Mouse (Mus musculus): Measurements from ENCODE around the gene Phgr1.

The Phgr1 gene

DNA sequence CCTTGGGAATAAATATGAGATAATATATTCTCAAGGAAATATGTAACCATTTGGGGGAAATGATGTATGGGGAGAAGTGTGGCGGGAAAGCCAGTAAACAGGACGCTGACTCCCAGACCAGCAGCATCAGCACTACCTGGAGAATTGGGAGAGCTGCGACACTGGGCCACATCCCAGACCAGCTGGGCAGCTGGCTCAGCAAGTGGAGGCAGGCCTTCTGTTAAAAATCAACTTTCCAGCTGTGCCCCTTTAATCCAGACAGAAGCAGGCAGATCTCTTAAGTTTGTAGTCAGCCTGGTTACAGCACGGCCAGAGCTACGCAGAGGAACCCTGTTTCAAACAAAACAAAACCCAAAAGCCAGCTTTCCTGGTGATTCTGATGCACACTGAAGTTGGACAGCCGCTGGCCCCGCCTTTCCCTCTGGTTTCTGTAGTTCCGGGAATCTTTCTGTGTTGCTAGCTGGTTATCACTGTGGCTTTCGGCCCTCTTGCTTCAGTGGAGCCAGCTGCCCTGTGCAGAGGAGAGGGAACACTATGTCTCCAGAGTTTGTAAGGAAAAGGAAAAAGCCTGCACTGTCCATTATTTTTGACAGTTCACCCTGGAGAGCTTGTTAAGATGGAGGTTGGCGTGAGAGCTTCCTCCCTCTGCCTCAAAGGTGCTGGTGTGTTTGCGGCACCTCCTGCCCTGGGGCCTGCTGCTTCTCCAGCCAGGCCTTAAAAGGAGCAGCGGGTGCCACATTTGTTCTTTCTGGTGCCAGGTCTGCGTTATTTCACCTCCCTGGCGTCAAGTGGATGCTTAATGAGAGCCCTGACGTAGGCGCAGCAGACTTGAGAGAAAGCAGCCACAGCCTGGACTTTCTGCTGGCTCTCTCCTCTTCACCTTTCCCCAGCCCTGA is 20.4 kb upstream of the Phgr1 start:
- no peak for DNase-seq

DNA sequence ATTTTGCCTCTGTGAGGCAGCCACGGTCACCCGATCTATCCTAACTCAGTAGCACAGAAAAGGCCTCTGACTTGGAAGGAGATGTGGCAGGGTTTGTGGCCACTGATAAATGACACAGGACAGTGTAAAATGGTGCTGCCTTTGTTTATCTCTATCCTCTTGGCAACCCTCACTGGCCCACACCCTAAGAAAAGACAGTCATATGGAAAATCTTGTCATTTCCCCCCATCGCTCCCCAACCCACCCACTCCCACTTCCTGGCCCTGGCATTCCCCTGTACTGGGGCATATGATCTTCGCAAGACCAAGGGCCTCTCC is 19.8 kb upstream of the Phgr1 start:
- no peak for DNase-seq

DNA sequence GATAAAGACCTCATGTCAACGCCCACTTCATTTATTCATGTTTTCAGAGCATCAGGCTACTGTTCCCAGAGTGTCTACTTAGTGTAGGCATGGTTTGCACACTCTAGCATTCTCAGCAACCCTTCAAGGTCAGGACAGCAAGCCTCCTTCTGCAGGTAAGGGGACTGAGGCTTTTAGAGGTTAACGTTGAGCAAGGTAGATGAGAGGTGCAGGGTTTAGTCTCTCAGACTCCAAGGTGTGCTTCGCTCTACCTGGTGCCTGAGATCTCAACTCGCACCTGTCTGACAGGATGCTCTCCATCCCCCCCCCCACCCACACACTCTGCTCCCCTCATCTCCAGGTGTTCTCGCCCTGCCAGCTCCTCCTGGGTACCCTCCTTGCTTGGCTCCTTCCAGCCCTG is 18.4 kb upstream of the Phgr1 start:
- no peak for DNase-seq

DNA sequence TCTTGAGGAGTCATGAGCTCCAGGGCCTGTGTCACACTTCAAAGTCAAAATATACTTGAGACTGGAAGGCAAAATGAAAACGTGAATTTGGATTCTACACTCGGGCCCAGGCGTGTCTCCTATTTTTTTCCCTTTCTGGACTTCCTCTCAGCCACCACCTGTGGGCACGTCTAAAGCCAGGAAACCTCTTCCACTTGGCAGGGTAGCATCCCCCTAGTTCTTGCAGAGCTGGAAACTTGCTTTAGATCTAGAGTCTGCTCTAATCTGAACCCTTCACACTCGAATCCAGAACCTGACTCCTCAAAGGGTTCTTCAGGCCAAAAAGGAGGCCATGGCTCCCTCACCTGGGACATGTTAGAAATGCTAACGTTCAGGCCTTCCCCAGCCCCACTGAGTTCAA is 17.2 kb upstream of the Phgr1 start:
- no peak for DNase-seq

DNA sequence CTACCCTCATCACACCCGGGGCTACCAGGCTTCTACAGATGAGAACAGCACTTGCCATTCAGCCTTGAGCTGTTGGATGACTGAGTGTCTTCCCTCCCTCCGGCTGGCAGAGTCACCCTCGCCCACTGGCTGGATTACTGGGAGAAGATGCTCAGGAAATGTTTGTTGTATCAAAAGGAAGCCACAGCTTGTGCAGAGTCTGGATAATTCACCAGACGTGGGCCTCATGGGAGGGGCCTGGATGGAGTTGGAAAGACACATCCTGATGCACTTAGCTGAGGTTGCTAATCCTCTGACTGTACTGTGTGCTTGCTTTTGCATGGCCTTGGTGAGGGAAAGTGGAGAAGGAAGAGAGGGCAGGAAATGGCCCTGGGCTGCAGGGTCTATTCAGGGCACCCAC is 16.5 kb upstream of the Phgr1 start:
- peak; percentile 11 for DNase-seq

DNA sequence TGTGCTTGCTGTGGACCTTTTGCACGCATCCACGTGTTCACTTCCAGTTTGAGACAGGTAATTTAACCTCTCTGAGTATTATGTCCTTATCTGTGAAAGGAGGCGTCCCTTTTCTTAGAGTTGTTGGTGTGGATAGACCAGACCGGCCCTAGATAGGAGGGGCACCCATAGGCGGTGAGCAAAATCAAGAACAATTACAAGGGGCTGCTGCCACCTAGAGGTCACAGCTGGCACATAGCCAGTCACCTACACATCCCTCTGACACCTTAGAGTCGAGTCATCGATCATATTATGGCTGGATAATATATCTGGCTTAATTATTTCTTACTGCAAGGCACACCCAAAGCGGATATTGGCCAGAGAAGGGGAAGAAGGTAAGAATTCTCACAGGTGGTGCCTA is 12.7 kb upstream of the Phgr1 start:
- DNase-seq: peak; percentile 68

DNA sequence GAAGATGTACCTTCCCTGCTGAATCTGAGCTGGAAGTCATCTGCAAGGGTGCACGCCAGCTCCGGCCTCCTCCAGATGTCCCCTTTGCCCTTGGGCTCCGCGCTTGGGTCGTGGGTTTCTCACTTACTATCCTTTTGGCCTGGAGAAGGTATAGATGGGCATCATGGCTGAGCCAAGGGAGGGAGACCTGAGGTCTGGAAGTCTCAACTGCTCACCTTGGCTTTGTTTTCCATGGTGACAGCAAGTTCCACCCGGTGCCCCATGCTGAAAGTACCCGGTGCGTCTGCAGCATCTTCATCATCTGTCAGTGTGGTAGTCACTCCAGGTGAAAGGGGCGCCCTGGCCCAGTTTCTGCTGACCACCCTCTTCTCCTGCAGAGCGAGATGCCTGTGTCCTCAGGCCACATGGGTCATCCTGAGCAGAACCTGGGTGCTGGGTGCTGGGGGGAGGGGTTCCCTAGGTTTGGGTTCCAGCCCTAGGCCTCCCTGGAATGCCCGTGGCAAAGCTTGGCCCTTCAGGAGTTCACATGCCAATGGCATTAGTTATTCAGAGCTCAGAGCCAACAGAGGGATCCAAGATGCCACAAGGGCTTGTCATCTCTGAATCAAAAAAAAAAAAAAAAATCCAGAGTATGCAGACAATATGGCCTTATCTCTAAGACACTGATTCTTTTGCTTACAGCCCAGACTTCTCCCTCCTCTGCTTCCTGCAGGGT is 12.1 kb upstream of the Phgr1 start:
- peak; percentile 59 for DNase-seq

DNA sequence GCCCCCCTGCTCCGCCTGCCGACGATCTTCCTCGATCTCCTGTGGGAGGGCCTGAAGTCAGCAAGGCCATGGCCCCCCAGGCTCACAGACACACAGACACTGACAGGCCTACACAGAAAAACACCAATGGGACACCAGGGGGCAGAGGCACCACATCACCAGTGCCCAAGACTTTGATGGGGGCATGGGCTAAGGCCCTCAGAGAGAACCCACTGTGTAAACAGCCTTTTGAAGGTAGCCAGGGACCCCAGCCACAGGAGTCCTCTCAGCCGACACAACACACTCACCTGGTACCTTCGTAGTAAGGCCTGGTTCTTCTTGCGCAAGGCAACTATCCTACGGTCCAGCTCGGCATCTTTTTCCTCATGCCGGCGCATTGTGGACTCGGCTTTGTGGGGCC is 11.2 kb upstream of the Phgr1 start:
- peak; percentile 57 for DNase-seq

DNA sequence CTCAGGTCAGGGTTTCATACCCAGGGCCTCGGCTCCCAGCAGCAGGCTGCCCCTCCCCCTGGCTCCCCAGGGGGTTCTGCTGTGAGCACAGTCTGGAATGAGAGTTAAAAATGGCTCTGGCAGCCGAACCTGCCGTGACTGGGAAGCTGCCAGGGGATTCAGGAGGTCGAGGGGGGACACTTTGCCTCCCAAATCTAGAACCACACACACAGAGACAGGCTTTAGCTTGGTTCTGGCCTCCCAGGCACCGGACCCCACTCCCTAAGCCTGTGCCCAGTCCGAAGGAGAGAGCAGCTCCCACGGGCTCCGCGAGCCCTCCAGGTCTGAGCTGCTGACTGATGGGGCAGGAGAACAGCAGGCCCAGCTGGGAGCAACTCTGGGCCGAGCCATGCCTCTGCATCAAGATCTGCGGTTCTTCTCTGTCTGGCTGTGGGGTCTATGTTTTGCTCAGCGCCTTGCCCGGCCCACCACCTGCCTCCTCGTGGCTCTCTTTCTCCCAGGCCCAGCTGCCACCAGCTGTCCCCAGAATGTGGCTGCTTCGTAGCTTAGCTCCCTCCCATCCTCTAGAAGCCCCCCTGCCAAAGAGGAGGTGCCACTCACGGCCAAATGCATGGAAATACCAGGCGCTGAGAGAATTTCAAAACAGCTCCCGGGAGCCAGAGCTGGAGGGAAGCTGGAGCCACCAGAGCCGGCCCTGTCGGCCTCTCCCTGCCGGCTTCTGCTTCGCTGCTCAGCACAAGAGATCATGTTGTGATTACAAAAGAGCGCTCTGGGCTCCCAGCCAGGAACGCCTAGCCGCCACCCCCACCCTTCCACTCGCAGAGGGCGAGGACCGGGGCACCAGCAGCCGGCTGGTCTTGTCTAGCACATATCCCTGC is 10.4 kb upstream of the Phgr1 start, which contains the start of gene Ccdc9b:
TSS of gene Ccdc9b (minus strand) at position 756 of the 878 bp plus-strand sequence.
- DNase-seq: peak; percentile 93

DNA sequence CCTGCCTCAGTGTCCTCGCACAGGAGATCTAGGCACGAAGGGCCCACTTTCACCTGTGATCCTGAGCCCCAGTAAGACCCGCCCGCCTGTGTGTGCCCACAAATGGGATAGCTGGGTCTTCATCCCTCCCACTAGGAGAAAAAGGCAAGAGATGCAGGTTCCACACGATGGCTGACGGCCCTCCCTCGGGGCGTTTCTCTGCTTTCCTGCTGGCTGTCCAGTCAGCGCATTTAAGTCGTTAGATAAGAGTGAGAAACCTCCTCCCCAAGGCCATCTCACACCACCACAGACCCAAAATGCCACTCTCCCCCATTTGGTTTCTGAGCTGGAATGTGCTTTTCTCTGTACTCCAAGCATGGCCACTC is 9.8 kb upstream of the Phgr1 start:
- no peak for DNase-seq

DNA sequence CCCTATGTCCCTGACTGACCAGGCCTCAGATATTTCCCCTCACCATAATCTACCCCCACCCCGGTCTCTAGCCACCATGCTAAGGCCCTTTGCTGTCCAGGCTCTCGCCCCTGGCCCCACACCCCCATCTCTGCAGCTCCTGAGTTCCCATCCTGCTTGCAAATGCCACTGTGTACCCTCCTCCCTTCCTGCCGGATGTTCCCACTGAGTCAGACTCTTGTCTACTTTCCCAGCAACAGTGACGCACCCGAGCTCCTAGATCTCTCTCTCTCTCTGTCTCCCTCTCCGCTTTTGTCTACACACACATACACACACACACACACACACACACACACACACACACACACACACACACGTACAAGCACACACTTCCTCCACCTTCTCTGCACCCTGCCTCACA is 9.1 kb upstream of the Phgr1 start:
- DNase-seq: peak; percentile 60

DNA sequence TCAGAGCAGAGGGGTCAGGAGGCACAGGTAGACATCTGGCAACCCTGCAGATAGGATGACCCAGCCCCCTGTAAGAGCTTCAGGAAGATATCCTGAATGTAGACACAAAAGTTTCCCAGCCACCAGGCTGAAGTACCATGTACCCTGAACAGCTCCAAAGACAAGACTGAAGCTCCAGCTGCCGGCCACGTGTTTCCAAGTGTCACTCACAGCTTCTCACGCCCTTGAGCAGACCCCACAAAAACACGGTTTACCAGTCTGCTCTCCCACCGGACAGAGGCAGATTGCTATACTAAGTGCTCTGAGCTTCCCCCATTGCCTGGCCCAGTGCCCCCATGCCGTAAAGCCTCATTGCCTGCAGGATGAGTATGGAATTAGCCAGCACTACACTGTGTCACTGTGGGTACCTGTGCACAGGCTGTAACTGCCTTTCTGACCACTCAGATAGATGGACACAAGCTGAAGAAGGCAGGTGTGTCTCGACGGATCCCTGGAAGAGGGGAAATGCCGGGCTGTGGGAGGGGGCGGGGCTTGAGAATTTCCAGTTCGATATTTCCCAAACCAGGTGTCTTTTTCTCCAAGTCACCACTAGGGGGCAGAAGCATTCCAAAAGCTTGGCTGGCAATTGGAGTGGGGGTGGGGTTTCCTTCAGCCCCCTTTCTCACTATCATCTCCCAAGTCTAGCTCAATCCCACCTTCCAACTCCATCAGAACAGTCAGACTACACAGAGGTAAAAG is 8.3 kb upstream of the Phgr1 start:
- peak; percentile 77 for DNase-seq

DNA sequence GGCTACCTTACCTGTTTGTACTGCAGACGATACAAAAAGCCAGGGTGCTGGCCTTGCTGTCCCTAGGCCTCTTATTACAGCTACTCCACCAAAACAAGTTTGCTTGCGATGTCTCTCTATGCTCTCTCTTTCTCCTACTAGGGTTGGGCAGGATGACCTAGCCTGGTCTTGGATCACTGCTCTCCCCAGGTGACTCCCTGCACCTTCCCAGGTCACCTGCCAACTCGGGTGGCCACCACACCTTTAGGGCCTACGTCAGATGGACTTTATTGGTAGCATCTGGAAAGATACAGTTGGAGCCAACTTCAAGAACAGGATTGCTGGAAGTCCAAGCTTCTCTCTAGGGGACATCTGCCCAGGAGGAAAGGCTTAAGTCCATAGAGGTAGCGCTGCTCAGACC is 7.7 kb upstream of the Phgr1 start:
- DNase-seq: peak; percentile 54

DNA sequence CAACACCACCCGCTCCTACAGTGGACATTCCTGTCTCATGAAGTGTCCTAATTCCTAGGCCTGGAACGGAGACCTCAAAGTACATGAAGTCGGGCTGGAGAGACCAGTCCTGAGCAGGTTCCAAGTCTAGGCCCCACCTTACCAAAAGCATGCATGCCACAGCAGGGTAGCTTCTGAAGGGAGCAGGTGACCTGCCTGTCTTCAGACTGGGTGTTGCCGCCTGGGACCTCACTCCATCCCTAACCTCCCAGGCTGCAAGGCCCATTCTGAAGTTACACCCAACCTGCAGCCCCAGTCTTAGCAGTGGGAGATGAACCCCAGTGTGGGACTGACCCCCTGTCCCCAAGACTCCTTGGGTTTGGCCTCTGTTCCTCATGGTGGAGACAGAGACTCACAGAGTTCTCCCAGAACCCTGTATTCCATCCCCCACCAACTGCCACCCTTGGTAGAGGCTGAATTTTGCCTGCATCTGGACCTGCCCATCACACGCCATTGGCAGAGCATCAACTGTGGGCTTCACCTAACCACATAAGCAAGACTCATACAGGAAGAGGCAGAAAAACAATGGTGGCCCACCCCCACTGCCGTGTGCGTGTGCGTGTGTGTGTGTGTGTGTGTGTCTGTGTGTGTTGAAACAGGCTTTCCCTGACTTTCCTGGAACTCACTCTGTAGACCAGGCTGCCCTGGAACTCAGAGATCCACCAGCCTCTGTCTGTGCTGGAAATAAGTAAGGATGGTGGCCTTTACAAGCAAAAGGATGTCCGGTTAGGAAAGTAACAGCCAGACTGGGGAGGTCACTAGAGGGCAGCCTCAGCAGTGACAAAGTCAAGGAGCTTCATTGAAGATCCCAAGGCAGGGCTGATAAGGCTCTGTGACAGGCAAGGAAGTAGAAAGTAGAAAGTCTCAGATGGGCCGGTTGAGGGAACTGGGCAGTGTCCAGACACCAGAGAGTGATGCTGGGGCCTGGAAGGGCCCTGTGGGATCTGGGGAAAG is 6.2 kb upstream of the Phgr1 start:
- no peak for DNase-seq

DNA sequence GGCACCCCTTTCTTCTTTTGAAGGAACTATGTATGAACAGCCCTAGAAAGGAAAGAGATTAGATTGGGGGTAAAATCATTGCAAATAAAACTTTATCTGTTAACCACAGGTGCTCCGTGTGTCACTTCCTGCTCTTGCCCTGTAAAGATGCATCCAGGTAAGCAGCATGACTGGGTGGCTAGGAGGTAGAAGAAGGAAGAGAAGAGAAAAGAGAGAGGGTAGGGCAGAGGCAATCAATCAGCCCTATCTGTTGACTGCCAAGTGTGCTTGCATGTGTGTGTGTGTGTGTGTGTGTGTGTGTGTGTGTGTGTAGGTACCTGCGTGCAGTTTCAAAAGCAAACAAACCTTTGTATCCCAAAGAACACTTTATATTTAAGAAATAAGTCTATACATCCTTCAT is 2.0 kb downstream of the Phgr1 start:
- DNase-seq: no peak

DNA sequence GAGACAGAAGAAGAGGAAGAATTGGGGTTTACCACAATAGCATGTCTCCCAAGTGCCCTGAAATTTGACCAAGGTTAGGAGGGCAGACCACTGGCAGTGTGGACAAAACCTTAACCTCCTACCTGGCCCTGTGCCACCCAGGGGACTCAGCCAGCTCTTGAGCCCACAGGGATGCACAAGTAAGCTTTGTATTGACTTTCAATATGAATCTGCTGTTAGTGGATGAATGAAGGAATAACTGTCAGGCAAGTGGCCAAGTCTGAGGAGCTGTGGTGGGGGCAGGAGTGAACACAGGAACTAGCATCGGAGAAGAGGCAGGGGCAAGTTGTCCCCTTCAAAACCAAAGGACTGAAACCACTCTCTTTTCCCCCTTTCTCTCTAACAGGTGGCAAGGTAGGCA is 2.8 kb downstream of the Phgr1 start:
- DNase-seq: peak; percentile 76

DNA sequence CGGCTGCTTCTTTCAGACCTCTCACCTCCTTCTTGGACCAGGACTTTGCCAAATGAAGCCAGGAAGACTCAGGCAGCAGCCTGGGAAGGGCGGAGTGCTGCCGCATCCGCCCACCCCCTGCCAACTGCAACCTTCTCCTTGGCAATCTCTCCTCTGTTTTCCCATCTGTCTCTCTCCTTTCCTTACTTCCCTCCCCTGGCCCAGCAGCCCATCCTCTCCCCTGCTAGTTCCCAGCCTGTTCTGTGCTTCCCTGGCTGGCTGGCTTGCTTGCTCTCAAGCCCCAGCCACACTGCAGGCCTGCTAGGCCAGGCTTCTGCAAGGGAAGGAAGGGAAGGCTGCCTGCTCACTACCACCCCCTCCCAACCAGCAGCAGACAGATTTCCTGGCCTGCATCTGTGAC is 3.3 kb downstream of the Phgr1 start:
- peak; percentile 90 for DNase-seq

DNA sequence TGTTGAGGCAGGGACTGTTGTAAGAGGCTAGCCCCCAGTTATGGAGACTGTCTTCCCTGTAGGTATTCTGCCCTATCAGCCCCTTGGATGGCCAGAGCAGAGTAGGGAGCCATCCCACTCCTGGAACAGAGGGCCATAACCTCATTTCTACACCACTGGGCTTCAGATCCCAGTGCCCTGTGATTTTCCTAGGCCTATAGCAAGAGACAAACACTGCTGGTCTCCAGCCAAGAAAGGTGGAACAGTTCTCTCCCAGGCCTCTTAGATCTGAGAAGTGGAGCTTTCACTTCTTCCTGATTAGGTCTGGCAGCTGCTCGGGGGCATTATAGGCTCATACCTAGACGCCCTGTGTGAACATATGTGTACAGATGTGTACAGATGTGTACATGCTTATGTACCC is 3.7 kb downstream of the Phgr1 start:
- no peak for DNase-seq

DNA sequence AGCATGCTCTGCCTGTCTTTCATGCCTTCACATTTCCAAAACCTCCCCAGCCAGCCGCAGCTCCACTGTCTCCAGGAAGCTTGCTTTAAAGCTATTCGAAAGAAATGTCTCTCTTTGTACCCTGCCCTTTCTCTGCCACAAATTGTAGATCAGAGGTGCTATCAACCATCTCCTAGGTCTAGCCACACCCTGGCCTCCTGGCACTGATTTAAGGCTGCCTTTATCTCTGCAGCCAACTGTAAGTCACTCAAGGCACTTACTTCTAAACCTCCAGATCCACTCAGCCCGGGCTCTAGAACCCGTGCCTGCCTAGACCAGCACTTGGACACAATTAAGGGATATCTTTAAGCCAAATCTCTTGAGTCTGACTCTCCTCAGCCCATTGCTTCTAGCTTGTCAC is 5.8 kb downstream of the Phgr1 start:
- DNase-seq: no peak

DNA sequence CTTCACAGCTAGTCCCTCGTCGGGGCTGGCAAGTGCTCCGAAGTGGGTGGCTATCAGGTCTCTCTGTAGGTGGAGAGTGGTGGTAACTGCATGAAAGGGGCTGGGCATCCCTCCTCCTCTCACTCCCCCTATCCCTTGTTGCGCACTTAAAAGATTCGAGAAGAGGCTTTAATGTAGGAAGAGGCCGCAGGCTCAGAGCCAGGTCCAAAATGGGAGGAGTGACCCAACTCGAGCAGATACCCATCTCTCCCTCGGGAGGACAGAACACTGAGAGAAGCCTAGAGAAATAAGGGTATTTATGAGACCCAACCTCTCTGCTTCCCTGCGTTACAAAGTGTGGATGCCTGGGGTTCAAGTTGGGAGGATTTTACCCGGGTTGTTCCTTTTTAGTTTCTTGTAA is 6.5 kb downstream of the Phgr1 start:
- peak; percentile 69 for DNase-seq
